Mouse (Mus musculus) lung, embryonic 14.5 days (tissue): ENCODE measurements around the gene Rhoc. TPM values are rescaled to one million over a fixed set of nuclear protein-coding genes. Genes with fewer than 3 reads are reported as not detected.

Source experiments
- ATAC-seq: fragments of 200-750 bp; cut with Nextera tagmentation; 2 replicates; pipeline ENCODE4 v1.8.0; 2017; ENCODE audit warnings: mild to moderate bottlenecking, moderate TSS enrichment, moderate library complexity; ENCODE audit not compliant: insufficient read depth
- DNase-seq: peaks from one replicate; pipeline ENCODE4 v3.0.0-alpha.2; 2015
- H3K27ac ChIP-seq: fragments of 300-500 bp; sonication (generic); 2 replicates; pipeline ENCODE4 v1.5.1; 2014; ENCODE audit warnings: low read depth, mild to moderate bottlenecking, moderate library complexity
- H3K27me3 ChIP-seq: fragments of 300-500 bp; sonication (generic); 2 replicates; pipeline ENCODE4 v1.6.1; 2014; ENCODE audit warnings: low read length, control low read depth; ENCODE audit not compliant: insufficient read depth
- H3K36me3 ChIP-seq: fragments of 300-500 bp; sonication (generic); 2 replicates; pipeline ENCODE4 v1.6.1; 2014; ENCODE audit warnings: control low read depth; ENCODE audit not compliant: insufficient read depth
- H3K4me1 ChIP-seq: fragments of 300-500 bp; sonication (generic); 2 replicates; pipeline ENCODE4 v1.6.1; 2014; ENCODE audit warnings: antibody characterized with exemption, control low read depth; ENCODE audit not compliant: insufficient read depth
- H3K4me2 ChIP-seq: fragments of 300-500 bp; sonication (generic); 2 replicates; pipeline ENCODE4 v1.6.1; 2014; ENCODE audit warnings: mild to moderate bottlenecking
- H3K4me3 ChIP-seq: fragments of 300-500 bp; sonication (generic); 2 replicates; pipeline ENCODE4 v1.5.1; 2014; ENCODE audit warnings: low read depth, low read length
- H3K9ac ChIP-seq: fragments of 300-500 bp; sonication (generic); 2 replicates; pipeline ENCODE4 v1.6.1; 2014
- H3K9me3 ChIP-seq: fragments of 300-500 bp; sonication (generic); 2 replicates; pipeline ENCODE4 v1.6.1; 2016; ENCODE audit warnings: low read depth, low read length, control low read depth
- CTCF ChIP-seq: IDR thresholded peaks from 2 replicates; pipeline ENCODE4 v1.5.1; 2016; ENCODE audit warnings: antibody characterized with exemption, low read depth
- WGBS: fragments of 180-500 bp; shearing (Covaris S2); extraction: QIAGEN DNeasy Blood & Tissue Kit; methylation state at CpG from one replicate; pipeline ENCODE4 v1.1.7; 2014; 5-methylcytosine and 5-hydroxymethylcytosine counted together
- polyA plus RNA-seq: library from polyadenylated mRNA; unstranded; fragments of >200 nt; fragmentation: Nextera tagmentation; extraction: Ambion mirVana; gene quantifications from 2 replicates; pipeline ENCODE4 v1.2.1, GENCODE M21; 2014

Rhoc gene
- polyA plus RNA-seq, 1 experiment from 2014 or later, result 145 TPM

DNA sequence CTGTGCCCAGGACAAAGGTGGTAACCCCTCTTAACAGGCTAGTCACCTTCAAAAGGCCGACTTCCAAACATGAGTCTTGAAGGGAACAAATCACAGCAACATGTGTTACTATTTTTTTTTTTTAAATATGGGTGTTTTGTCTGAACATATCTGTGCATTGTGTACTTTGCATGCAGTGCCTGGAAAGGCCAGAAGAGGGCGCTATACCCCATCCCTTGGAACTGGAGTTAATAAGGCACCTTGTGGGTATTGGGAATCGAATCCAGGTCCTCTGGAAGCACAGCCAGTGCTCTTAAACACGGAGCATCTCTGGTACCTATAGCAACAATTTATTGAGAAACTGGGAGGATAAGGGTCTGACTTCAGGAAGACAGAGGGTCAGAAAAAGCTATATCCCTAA, 23.2 kb upstream of the Rhoc start:
- peak; percentile 66 for TF ChIP-seq CTCF
- no peak overlapping the region for H3K27ac ChIP-seq
- H3K4me3 ChIP-seq, result no peak overlapping the region
- no peaks in the 10 kb centered on the region for H3K4me1 ChIP-seq
- ATAC-seq, result no peak
- H3K9me3 ChIP-seq, result no peaks in the 10 kb centered on the region
- H3K9ac ChIP-seq, result no peak overlapping the region
- DNase-seq, result peak; percentile 50
- H3K36me3 ChIP-seq, result no peaks in the 10 kb centered on the region
- H3K4me2 ChIP-seq, result no peak overlapping the region
- H3K27me3 ChIP-seq, result no peaks in the 10 kb centered on the region; the same call in 1 of the 2 replicates
- WGBS, result 19% methylated on average over 4 of the region's 4 CpGs

GRCm38 (mm10) chr3:104767141-104767540, 21.0 kb upstream of the Rhoc start:
- Histone ChIP-seq H3K4me2 (no peak overlapping the region), H3K9me3 (no peaks in the 10 kb centered on the region), H3K27ac (no peak overlapping the region), H3K4me3 (no peak overlapping the region), H3K4me1 (no peaks in the 10 kb centered on the region), H3K9ac (no peak overlapping the region), H3K36me3 (no peaks in the 10 kb centered on the region), H3K27me3 (no peaks in the 10 kb centered on the region; the same call in 1 of the 2 replicates)
- TF ChIP-seq CTCF, result no peak
- 60% methylated on average over 2 of the region's 2 CpGs for WGBS
- DNase-seq, result no peak
- ATAC-seq, result no peak

DNA sequence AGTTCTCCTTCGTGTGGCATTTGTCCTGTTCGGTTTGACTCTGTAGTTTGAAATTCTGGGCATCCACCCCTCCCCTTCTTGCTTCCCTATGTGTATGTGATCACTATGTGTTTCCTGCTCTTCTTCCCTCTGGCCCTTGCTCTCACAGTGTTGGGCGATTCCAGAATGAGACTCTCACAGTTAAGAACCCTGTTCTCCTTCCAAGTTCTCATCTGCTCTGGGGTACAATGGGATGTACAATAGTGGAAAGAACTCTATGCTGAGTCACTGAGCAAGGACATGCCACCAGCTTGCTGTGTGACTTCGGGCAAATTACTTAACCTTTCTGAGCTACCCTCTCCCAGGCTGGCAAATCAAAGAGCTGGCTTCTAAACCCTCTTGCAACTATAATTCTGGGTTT, 20.5 kb upstream of the Rhoc start:
- ATAC-seq, result no peak
- TF ChIP-seq CTCF, result no peak
- no peaks in the 10 kb centered on the region; the same call in 1 of the 2 replicates for H3K27me3 ChIP-seq
- no peaks in the 10 kb centered on the region for H3K36me3 ChIP-seq
- H3K9me3 ChIP-seq, result no peaks in the 10 kb centered on the region
- no peaks in the 10 kb centered on the region for H3K4me1 ChIP-seq
- DNase-seq, result no peak
- no peak overlapping the region for H3K9ac ChIP-seq
- WGBS, result 68% methylated on average over 4 of the region's 4 CpGs
- no peak overlapping the region for H3K27ac ChIP-seq
- H3K4me3 ChIP-seq, result no peak overlapping the region
- H3K4me2 ChIP-seq, result no peak overlapping the region

GRCm38 (mm10) chr3:104769135-104769534, 19.0 kb upstream of the Rhoc start:
- H3K36me3 ChIP-seq, result no peaks in the 10 kb centered on the region
- WGBS, result 49% methylated on average over 3 of the region's 3 CpGs
- no peaks in the 10 kb centered on the region for H3K4me1 ChIP-seq
- H3K9me3 ChIP-seq, result no peaks in the 10 kb centered on the region
- H3K4me3 ChIP-seq, result no peak overlapping the region
- ATAC-seq (no peak), DNase-seq (no peak)
- no peak for TF ChIP-seq CTCF
- H3K27me3 ChIP-seq, result no peaks in the 10 kb centered on the region; the same call in 1 of the 2 replicates
- no peak overlapping the region for H3K9ac ChIP-seq
- no peak overlapping the region for H3K27ac ChIP-seq
- H3K4me2 ChIP-seq, result no peak overlapping the region

DNA sequence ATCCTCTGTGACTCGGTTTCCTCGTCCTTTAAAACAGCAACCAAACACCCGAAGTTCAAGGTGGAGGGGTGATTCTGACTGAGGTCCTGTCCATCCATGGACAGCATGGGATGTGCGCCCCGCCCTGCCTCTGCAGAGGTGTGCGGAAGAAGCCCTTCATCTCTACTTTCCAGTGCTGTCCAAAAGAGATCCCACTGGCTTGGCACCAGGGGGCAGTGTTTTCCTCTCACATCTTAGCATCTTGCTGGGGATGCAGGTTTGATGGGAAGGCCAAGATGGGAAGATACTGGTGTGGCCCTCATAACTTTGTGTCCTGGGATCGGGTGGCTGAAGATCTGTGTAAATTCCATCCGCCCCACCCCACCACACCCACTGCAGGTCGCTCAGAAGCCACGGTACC, 18.1 kb upstream of the Rhoc start:
- WGBS, result 52% methylated on average over 10 of the region's 10 CpGs
- peak; percentile 66 for DNase-seq
- H3K36me3 ChIP-seq, result no peaks in the 10 kb centered on the region

DNA sequence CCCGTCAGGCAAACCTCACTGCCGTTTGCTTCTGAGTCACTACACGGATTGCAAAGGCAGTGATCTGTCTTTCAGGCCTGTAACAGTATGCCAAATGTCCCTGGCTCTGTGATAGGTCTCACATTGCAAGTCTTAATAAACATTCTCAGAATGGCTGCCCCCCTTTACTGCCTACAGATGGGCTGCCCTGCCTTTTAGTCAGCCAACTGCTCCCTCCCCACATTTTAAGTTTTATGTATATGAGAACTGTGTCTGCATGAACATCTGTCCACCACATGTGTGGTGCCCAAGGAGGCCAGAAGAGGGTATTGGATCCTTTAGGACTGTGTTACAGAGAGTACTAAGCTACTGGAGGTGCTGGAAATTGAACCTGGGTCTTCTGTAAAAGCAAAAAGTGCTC, 17.3 kb upstream of the Rhoc start:
- Histone ChIP-seq H3K4me2 (no peak overlapping the region), H3K9ac (no peak overlapping the region), H3K27ac (no peak overlapping the region), H3K4me3 (no peak overlapping the region), H3K27me3 (peaks cover under 1% of the 10 kb centered on the region; the same call in 1 of the 2 replicates), H3K9me3 (no peaks in the 10 kb centered on the region), H3K4me1 (no peaks in the 10 kb centered on the region), H3K36me3 (no peaks in the 10 kb centered on the region)
- ATAC-seq (no peak), DNase-seq (no peak)
- 32% methylated on average over 3 of the region's 3 CpGs for WGBS
- no peak for TF ChIP-seq CTCF

More for the DNA sequence above, 18.1 kb upstream of the Rhoc start:
- H3K27ac ChIP-seq, result no peak overlapping the region
- H3K9ac ChIP-seq, result no peak overlapping the region
- H3K27me3 ChIP-seq, result no peaks in the 10 kb centered on the region; the same call in 1 of the 2 replicates
- H3K4me3 ChIP-seq, result no peak overlapping the region
- H3K9me3 ChIP-seq, result no peaks in the 10 kb centered on the region
- no peak overlapping the region for H3K4me2 ChIP-seq
- H3K4me1 ChIP-seq, result no peaks in the 10 kb centered on the region
- ATAC-seq, result no peak
- peak; percentile 79 for TF ChIP-seq CTCF

DNA sequence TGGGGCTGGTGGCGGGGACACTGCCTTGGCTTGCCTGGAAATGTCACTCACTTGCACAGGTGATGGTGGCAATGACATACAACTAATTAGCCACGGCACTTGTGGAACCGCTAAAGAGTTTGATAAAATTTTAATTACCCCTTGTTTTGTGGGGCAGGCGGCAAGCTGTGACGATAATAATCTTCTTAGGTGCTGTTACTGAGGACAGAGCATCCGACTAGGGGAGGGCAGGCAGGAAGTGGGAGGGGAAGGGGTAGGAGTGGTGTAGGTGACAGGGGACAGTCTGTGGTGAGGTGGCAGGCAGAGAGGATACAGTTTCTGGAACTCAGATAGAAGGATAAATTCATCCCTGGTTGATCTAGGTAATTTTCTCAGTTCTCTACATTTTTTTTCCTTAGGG, 16.7 kb upstream of the Rhoc start:
- no peak for TF ChIP-seq CTCF
- Histone ChIP-seq H3K27ac (no peak overlapping the region), H3K4me1 (no peaks in the 10 kb centered on the region), H3K4me2 (no peak overlapping the region), H3K9ac (no peak overlapping the region), H3K36me3 (no peaks in the 10 kb centered on the region), H3K27me3 (peaks cover 6% of the 10 kb centered on the region), H3K9me3 (no peaks in the 10 kb centered on the region), H3K4me3 (no peak overlapping the region)
- 49% methylated on average over 6 of the region's 6 CpGs for WGBS
- DNase-seq (no peak), ATAC-seq (no peak)

GRCm38 (mm10) chr3:104773301-104773700, 14.9 kb upstream of the Rhoc start:
- H3K27ac ChIP-seq, result no peak overlapping the region
- no peak for TF ChIP-seq CTCF

More at GRCm38 (mm10) chr3:104773301-104773700, 14.9 kb upstream of the Rhoc start:
- Histone ChIP-seq H3K9ac (no peak overlapping the region), H3K4me3 (no peak overlapping the region), H3K36me3 (no peaks in the 10 kb centered on the region), H3K27me3 (peaks cover 24% of the 10 kb centered on the region), H3K9me3 (no peaks in the 10 kb centered on the region), H3K4me1 (no peaks in the 10 kb centered on the region), H3K4me2 (no peak overlapping the region)
- 81% methylated on average over 7 of the region's 7 CpGs for WGBS
- no peak for DNase-seq
- no peak for ATAC-seq
